Mouse (Mus musculus) C2C12 (cell line): Measurements from ENCODE around the gene Usp40. TPM values are rescaled to one million over a fixed set of nuclear protein-coding genes. Genes with fewer than 3 reads are reported as not detected.

Source experiments
- H3K27me3 ChIP-seq: one replicate; pipeline ENCODE4 v1.6.1; 2011; ENCODE audit not compliant: control insufficient read depth, insufficient read depth, insufficient read length
- H3K36me3 ChIP-seq: one replicate; pipeline ENCODE4 v1.6.1; 2011; ENCODE audit not compliant: control insufficient read depth, insufficient read depth
- H3K4me3 ChIP-seq: one replicate; pipeline ENCODE4 v1.5.1; 2011; ENCODE audit warnings: mild to moderate bottlenecking, control low read depth; ENCODE audit not compliant: poor library complexity, insufficient read depth, severe bottlenecking
- H3K79me2 ChIP-seq: one replicate; pipeline ENCODE4 v1.6.1; 2011; ENCODE audit not compliant: control insufficient read depth, insufficient read depth
- H3K79me3 ChIP-seq: one replicate; pipeline ENCODE4 v1.6.1; 2011; ENCODE audit warnings: low read depth, control low read depth
- H3ac ChIP-seq: one replicate; pipeline ENCODE3; 2011; ENCODE audit warnings: low read depth; ENCODE audit not compliant: control insufficient read depth, insufficient read length
- CEBPB ChIP-seq: IDR thresholded peaks from one replicate; pipeline ENCODE4 v1.6.1; 2011; ENCODE audit warnings: low read depth, mild to moderate bottlenecking, control low read depth, moderate library complexity
- CTCF ChIP-seq: IDR thresholded peaks from one replicate; pipeline ENCODE4 v1.5.1; 2011; ENCODE audit not compliant: control insufficient read depth, insufficient read depth, insufficient read length
- FOSL1 ChIP-seq: IDR thresholded peaks from one replicate; pipeline ENCODE4 v1.8.0; 2011; ENCODE audit warnings: mild to moderate bottlenecking, low read length; ENCODE audit not compliant: poor library complexity, insufficient read depth, severe bottlenecking
- MAX ChIP-seq: IDR thresholded peaks from one replicate; pipeline ENCODE4 v1.6.1; 2011; ENCODE audit warnings: mild to moderate bottlenecking, control low read depth
- MYOD1 ChIP-seq: IDR thresholded peaks from one replicate; pipeline ENCODE4 v1.6.1; 2011; ENCODE audit warnings: low read depth; ENCODE audit not compliant: control insufficient read depth, insufficient read length
- MYOG ChIP-seq: IDR thresholded peaks from one replicate; pipeline ENCODE4 v1.6.1; 2011; ENCODE audit not compliant: control insufficient read depth, insufficient read length; ENCODE audit errors: extremely low read depth
- USF1 ChIP-seq: IDR thresholded peaks from one replicate; pipeline ENCODE4 v1.6.1; 2011; ENCODE audit warnings: low read depth, mild to moderate bottlenecking, control low read depth, moderate library complexity
- polyA plus RNA-seq: library from polyadenylated mRNA; unstranded; fragments of >200 nt; fragmentation: generic; extraction: Trizol; gene quantifications from one replicate; pipeline ENCODE4 v1.2.1, GENCODE M21; 2012; ENCODE audit warnings: missing spikeins

The Usp40 gene
- polyA plus RNA-seq, 1 experiment = 9.3 TPM

- H3ac ChIP-seq = no peak overlapping the region
- H3K36me3 ChIP-seq = peaks cover 51% of the 10 kb centered on the region
- H3K4me3 ChIP-seq = no peak overlapping the region
- H3K79me3 ChIP-seq = no peaks in the 10 kb centered on the region
- no peaks in the 10 kb centered on the region for H3K27me3 ChIP-seq
- H3K79me2 ChIP-seq = no peaks in the 10 kb centered on the region
- TF ChIP-seq FOSL1 (no peak), MYOG (no peak), CTCF (no peak), MYOD1 (no peak), USF1 (no peak), CEBPB (no peak), MAX (no peak)
Observed at GRCm38 (mm10) chr1:87936075-87936474, 72.3 kb downstream of the Usp40 start.

GRCm38 (mm10) chr1:87935546-87935945 is 72.8 kb downstream of the Usp40 start:
- Histone ChIP-seq H3K36me3 (peaks cover 52% of the 10 kb centered on the region), H3K79me2 (no peaks in the 10 kb centered on the region), H3K79me3 (no peaks in the 10 kb centered on the region), H3K4me3 (no peak overlapping the region), H3ac (no peak overlapping the region), H3K27me3 (no peaks in the 10 kb centered on the region)
- TF ChIP-seq MYOG = no peak
- TF ChIP-seq MAX = no peak
- TF ChIP-seq MYOD1 = no peak
- TF ChIP-seq FOSL1 = no peak
- TF ChIP-seq CEBPB = no peak
- no peak for TF ChIP-seq CTCF
- no peak for TF ChIP-seq USF1

GRCm38 (mm10) chr1:87935095-87935494 is 73.3 kb downstream of the Usp40 start:
- no peak for TF ChIP-seq CTCF
- TF ChIP-seq MYOD1 = no peak
- TF ChIP-seq FOSL1 = no peak
- H3K79me2 ChIP-seq = no peaks in the 10 kb centered on the region
- no peak overlapping the region for H3ac ChIP-seq
- H3K27me3 ChIP-seq = no peaks in the 10 kb centered on the region
- H3K36me3 ChIP-seq = peaks cover 52% of the 10 kb centered on the region
- no peaks in the 10 kb centered on the region for H3K79me3 ChIP-seq
- H3K4me3 ChIP-seq = no peak overlapping the region

- no peaks in the 10 kb centered on the region for H3K79me3 ChIP-seq
- H3ac ChIP-seq = no peak overlapping the region
- no peaks in the 10 kb centered on the region for H3K79me2 ChIP-seq
- H3K4me3 ChIP-seq = no peak overlapping the region
- no peaks in the 10 kb centered on the region for H3K27me3 ChIP-seq
- H3K36me3 ChIP-seq = peaks cover 48% of the 10 kb centered on the region
- TF ChIP-seq CTCF = no peak
- TF ChIP-seq MAX = no peak
- TF ChIP-seq CEBPB = no peak
- TF ChIP-seq FOSL1 = no peak
- TF ChIP-seq MYOG = no peak
- TF ChIP-seq USF1 = no peak
- no peak for TF ChIP-seq MYOD1
Observed at GRCm38 (mm10) chr1:87933051-87933450, 75.3 kb downstream of the Usp40 start.

GRCm38 (mm10) chr1:87929730-87930129 is 78.6 kb downstream of the Usp40 start:
- TF ChIP-seq CTCF = no peak
- TF ChIP-seq USF1 = no peak
- TF ChIP-seq MAX = no peak
- TF ChIP-seq MYOD1 = no peak
- TF ChIP-seq FOSL1 = no peak
- no peak for TF ChIP-seq CEBPB
- TF ChIP-seq MYOG = no peak
- peaks cover 45% of the 10 kb centered on the region for H3K36me3 ChIP-seq

GRCm38 (mm10) chr1:87924888-87925287 is 83.5 kb downstream of the Usp40 start:
- H3K36me3 ChIP-seq = peaks cover 42% of the 10 kb centered on the region
- H3K79me2 ChIP-seq = no peaks in the 10 kb centered on the region
- H3ac ChIP-seq = no peak overlapping the region
- H3K27me3 ChIP-seq = no peaks in the 10 kb centered on the region
- TF ChIP-seq MYOG (no peak), CTCF (no peak), FOSL1 (no peak), MAX (no peak), CEBPB (no peak), MYOD1 (no peak), USF1 (no peak)
- H3K4me3 ChIP-seq = no peak overlapping the region
- H3K79me3 ChIP-seq = no peaks in the 10 kb centered on the region

More at GRCm38 (mm10) chr1:87929730-87930129, 78.6 kb downstream of the Usp40 start:
- Histone ChIP-seq H3ac (no peak overlapping the region), H3K27me3 (no peaks in the 10 kb centered on the region), H3K79me3 (no peaks in the 10 kb centered on the region), H3K79me2 (no peaks in the 10 kb centered on the region), H3K4me3 (no peak overlapping the region)
